Mouse (Mus musculus) activated CD4-positive, CD25-positive, alpha-beta regulatory T cell, adult 4 months (primary cell): ENCODE data around the gene Frmd5. TPM values are rescaled to one million over a fixed set of nuclear protein-coding genes. Genes with fewer than 3 reads are reported as not detected.

Source experiments
- ATAC-seq: one replicate; pipeline ENCODE4 v1.8.0; 2017
- polyA plus RNA-seq, 2 experiments: library from polyadenylated mRNA; unstranded; fragments of 100-300 nt; shearing (Covaris generic); gene quantifications; one replicate each; pipeline ENCODE4 v1.2.1; 2017

The Frmd5 gene
- polyA plus RNA-seq, 2 experiments from 2014 or later = 0.22 to 0.60 TPM

- ATAC-seq = no peak
Observed at GRCm38 (mm10) chr2:121679711-121680110, 127.2 kb downstream of the Frmd5 start.

GRCm38 (mm10) chr2:121677649-121677986, 129.3 kb downstream of the Frmd5 start:
- no peak for ATAC-seq

GRCm38 (mm10) chr2:121676951-121677648, 129.8 kb downstream of the Frmd5 start:
- ATAC-seq = no peak

GRCm38 (mm10) chr2:121675895-121676294, 131.0 kb downstream of the Frmd5 start:
- no peak for ATAC-seq

- no peak for ATAC-seq
Observed at GRCm38 (mm10) chr2:121675136-121675535, 131.8 kb downstream of the Frmd5 start.

GRCm38 (mm10) chr2:121674211-121674610, 132.7 kb downstream of the Frmd5 start:
- no peak for ATAC-seq

- ATAC-seq = no peak
Observed at GRCm38 (mm10) chr2:121669846-121670245, 137.0 kb downstream of the Frmd5 start.

DNA sequence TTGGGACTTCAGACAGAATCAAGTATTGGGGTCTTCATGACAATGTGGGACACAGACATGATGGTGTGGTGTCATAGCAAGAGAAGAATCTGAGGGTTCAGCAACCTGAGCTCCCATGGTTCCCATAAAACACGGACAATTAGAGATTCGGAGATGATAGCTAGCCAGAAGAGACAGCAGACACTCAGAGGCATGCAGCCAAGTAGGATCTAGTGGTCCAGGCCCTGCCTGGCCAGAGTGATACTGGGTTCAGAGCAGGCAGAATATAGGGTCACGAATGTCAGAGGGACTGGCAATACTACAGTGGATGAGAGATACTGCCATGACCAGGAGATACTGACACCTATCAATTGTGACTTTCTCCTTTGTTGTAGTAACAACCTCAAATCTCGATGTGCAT, 138.6 kb downstream of the Frmd5 start:
- no peak for ATAC-seq

DNA sequence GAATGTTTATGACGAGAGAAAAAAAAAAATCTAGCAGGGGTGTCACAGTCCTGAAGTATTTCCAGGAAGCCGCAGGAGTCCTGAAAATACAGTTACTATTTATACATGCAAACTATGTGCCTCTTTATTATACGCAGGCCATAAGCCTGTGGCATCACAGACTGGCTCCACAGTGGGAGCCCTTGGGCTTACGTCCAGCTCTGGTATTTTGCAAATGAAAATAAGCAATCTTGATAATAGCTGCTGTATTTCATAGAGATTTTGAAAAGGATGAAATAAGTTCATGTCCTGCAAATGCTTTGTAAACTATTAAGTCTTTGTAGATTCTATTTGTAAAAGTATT, 145.8 kb downstream of the Frmd5 start:
- ATAC-seq = no peak

DNA sequence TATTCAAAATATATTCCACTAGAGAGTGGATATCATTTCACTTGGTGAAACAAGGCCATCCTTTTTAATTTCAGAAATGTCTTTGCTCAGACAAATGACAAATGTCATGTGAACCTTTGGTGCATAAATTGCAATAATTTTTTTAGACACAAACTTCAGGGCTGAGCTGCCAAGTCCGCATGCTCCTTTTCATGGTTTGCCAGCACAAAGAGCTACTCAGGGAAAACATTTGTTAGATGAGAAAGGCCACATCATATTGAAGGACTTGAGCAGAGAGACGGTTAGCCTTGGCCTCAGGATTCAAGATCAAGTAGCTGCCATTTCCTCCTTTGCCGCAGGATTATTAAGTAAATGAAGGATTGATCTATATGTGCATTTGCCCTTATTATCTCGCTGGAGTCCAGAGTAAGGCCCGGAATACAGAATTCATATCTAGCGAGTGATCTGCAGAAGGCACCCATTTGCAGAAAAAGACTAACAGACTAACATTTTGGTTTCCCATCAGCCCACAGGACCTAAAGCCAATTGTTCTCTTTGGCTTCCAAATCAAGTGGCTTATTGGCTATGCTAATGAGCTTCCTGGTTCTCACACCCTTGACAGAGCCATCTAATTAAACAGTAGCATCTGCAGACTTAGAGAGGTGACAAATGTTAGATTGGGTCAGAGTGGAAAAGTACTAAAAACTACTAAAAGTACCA, 146.3 kb downstream of the Frmd5 start:
- ATAC-seq = no peak

GRCm38 (mm10) chr2:121659350-121659749, 147.5 kb downstream of the Frmd5 start:
- no peak for ATAC-seq

GRCm38 (mm10) chr2:121658123-121658767, 148.6 kb downstream of the Frmd5 start:
- ATAC-seq = no peak

DNA sequence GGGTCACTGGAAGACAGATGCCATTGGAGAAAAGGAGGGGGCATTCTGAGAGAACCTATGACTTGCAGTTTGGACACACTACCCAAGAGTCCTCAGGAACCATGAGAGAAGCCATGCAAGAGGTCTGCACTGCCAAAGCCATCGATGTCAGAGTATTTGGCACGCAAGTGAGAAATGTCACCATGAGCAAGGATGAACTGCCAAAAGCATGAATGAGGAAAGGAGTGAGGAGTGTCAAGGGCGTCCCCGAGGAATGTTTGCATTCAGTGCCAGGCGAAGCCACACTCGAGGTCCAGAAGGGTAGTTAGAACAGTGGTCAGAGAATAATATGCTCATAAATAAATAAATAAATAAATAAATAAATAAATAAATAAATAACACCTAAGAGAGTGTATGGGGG, 150.9 kb downstream of the Frmd5 start:
- no peak for ATAC-seq

DNA sequence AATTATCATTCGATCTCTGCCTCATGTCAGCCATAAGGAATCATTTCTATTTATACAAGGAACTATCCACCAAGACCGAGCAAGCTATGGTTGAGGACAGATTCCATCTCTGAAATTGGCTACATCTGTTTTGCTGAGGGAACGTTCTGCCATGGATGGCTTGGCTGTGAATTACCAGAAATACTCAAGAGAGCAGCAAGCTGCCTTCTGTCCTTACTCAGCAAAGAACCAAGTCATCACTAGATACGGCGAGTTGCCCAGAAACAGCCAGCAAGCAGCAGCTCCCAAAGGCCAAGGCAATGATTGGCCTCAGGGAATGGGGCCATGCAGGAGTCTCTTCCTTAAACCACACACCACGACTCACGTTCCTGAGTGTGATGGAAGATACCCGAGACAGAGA, 151.8 kb downstream of the Frmd5 start:
- ATAC-seq = no peak

- no peak for ATAC-seq
Observed at GRCm38 (mm10) chr2:121646528-121646927, 160.4 kb downstream of the Frmd5 start.

DNA sequence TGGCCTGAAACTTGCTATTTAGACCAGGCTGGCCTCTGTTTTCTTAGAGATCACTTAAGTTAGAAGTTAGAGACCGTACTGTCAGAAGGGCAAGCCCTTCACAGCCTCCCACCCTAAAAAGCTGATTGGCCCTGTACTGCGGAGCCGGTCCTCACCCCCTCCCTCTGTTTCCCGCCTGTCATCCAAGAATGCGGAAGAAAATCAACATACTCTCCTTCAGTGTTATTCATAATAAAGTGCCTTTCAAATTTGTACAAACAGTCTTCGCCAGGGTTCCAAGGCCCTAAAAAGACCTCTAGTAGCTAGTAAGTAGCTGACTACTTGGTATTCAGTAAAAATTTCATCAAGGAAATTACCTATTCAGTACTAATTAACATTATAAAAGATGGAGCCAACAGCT, 164.0 kb downstream of the Frmd5 start:
- ATAC-seq = no peak

- no peak for ATAC-seq
Observed at GRCm38 (mm10) chr2:121632091-121632490, 174.8 kb downstream of the Frmd5 start.

- no peak for ATAC-seq
Observed at GRCm38 (mm10) chr2:121630286-121630685, 176.6 kb downstream of the Frmd5 start.

- no peak for ATAC-seq
Observed at GRCm38 (mm10) chr2:121628290-121628689, 178.6 kb downstream of the Frmd5 start.

DNA sequence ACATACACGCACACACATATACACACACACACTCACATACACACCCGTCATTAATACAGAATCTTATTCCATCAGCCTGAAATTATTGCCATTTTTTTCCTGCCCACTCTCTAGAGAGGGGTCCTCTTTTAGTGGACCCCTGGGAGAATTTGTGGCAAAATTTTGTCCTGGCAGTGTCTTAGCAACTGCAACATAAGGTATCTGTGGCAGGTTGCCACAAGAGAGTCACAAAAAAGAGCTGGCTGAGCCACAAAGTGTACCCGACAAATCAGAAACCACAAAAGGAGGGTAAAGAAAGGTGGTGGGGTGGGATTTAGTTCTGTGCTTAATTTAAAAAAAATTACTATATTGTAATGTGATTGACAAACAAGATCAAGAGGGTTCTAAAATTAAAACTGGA, 181.0 kb downstream of the Frmd5 start:
- ATAC-seq = no peak

- ATAC-seq = no peak
Observed at GRCm38 (mm10) chr2:121621262-121622163, 185.4 kb downstream of the Frmd5 start.

- ATAC-seq = no peak
Observed at GRCm38 (mm10) chr2:121620582-121621261, 186.2 kb downstream of the Frmd5 start.

- ATAC-seq = no peak
Observed at GRCm38 (mm10) chr2:121615199-121615559, 191.7 kb downstream of the Frmd5 start.
